Mouse (Mus musculus): ENCODE data around the gene Usp7.

Gene Usp7

DNA sequence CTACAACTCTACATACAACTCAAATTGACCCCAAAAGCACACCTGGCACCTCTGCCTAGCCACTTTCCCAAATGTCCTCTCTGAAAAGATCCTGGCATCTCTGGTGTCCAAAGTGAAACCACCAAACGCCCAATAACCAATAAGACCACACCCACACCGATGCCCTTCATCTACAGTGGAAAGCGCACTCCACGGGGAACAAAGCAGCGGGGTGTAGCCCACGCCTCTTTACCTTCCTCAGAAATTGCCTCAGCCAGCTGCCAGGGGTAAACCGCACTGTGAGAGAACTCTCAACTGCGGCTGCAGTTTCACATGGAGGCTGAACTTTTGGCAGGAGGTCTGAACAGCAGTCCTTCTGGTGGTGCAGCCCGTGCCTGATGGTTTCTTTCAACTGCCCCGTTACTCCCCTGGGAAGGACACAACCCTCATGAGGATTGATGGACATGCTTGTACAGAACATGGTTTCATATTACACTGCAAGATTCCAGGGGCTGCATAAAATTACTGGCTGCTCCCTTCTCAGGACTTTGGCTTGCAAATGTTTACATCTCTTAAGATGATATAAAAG is 76.5 kb downstream of the Usp7 start:
- no peak for DNase-seq

DNA sequence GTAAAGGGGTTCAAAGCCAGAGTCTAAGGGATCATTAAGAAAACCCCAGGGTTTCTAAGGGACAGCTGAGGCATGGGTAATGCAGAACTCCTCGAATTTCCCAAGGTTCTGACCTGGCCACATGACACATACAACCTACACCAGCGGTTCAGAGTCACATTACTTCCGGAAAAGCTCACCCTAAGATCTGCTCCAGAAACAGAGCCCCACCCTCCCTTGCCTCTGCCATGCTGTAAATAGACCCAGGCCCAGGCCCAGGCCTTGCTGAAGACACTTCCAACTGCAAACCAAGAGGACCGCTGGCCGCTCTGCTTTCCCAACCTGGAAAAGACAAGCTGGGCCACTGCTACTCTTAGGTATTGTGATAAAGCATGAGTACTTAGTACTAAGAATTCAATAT is 77.3 kb downstream of the Usp7 start:
- no peak for DNase-seq

DNA sequence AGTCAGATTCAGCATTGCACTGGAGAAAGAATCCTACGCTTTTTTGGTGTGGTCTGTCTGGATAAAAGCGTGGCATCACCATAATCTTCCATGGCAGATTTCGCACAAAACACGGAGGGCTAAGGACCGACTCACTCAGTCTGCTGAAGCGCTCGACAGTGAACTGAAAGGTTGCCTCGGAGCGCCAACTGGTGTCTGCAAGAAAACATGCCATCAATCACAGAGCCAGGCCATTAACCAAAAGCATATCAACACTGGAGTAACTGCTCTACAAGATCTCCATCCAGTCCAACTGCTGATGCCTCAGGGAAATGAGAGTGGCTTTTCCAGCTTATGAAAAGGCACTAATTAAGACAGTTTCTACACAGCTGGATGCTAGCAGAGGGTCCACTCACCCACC is 80.1 kb downstream of the Usp7 start:
- no peak for DNase-seq

DNA sequence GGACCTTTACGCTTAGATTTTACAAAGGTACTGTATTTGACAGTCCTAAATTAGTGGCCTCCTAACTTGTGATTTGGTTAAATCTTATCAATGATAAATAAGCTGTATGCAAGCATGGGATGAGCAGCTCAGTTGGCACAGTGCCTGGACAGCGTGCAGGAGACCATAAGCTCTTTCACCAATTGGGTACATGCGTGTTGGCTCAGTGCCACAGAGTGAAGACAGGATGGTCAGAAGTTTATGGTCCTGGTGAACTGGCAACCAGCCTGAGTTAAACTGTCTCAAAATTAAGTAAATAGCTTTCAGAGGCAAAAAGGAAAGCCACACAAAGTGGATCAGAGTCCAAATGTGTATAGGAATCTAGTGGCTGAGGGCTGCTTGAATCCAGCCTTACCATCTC is 91.5 kb downstream of the Usp7 start:
- DNase-seq = no peak

DNA sequence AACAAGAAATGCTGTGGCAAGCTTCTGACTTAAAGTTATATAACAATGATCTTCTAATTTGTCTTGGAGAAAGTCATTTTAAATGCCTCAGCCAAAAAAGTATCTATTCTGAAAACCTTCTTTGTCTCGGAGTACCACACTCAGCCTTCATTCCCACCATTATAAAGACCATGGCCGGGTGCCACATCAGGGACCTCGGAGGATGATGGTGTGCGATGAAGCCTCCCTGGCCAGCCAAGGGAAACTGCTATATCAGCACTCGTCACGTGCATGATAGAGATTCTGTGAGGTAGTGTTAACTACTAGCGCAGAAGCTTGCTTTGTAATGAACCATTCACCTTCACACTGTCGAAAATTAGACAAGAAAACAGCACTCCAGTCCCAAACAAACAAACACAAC is 92.6 kb downstream of the Usp7 start:
- no peak for DNase-seq

DNA sequence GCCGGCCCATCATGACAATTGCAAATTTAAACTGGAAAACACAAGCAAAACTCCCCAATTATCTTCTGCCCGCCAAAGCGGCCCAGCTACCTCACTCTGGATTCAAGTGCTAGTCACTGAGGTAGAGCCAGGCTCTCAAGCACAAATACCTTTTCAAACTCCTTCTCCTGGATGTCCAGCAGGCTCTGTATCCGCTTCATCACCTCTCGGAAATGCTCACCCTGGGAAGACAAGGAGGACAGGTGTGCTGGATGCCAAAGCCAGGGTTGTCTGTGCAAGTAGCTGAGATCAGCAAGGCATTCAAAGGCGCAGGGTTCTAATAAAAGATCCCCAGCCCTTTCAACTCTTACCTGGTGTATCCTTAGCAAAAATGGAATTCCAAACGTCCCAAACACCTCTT is 100.9 kb downstream of the Usp7 start:
- no peak for DNase-seq

DNA sequence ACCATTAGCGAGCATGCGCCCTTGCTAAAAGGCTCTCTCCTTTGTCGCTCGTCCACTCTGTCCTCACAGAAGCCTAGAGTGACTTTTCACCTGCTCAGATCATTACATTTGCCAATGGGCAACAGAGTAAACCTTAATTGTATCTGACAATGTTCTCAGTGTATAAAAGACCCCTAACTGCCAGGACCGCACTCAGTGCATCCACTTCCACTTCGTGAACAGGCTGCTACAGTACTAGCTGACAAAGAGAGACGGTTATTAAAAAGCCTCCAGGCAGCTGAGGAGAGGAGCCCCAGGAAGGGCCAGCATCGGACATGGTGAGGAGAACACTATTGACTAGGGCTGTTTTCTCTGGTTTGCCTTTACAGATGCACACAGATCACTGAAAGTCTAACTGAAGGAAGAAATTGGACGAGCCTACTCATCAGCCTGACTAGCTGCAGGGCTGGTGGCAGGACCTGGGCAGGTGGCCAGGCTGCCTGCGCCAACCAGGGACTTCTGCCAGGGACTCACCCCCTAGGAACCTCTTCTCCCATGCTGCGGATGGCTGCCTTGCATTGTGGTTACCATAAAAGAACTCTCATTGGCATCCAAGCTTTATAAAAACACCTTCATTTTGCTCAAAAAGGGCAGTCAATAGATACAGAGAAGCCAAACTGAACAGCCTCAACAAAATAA is 102.0 kb downstream of the Usp7 start:
- peak; percentile 56 for DNase-seq

DNA sequence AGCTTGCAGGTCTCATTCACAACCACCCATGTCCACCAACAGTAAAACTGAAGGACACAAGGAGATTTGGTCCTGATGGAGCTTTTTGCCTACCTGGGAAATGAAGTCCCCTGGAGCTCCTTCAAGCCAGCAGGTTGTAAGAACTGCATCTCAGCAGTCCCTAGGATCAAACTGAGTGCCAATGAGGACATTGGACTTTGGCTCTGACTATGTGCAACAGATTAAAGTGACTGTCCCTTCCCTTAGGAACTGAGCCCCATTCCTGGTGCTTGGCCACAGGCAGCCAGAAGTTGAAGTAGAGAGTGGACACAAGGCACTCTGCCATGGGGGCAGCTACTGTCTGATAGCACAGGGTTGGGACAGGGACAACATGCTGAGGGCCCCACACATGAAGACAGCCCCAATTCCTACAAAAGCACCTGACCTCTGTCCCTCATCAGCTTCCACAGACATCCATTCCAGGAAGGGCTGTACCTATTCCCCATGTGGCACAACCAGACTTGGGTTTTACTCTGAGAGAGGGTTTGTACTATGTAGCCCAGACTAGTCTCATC is 104.5 kb downstream of the Usp7 start:
- no peak for DNase-seq

DNA sequence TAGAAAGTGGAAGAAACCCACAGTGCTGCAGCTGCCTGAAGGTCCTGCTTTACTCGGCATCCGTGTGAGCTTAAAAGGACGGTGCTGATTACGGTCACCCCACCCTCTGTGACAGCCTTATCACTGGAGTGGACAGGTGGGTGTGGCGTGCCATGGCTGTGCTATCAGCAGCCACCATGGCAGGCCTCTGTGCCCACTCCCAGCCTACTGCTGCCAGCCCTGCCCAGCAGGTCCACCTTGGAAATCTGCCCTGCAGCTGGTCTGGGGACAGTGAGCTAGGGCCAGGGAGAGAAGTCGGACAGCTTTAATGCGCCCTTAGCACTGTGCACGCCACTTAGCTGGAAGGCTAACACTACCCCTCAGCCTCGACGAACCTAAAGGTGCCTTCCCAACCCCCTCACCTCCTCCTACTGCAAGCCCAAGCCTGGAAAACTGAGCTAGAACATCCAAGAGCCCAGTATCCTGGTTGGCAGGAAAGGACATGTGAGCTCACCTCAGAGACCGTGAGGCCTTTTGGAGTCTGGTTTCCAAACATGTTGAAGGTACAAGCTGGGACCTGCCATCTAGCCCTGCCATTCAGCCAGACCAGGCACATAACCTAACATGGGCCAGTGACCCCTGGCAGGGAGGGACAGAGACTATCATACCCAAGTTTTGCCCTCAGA is 105.1 kb downstream of the Usp7 start:
- no peak for DNase-seq

DNA sequence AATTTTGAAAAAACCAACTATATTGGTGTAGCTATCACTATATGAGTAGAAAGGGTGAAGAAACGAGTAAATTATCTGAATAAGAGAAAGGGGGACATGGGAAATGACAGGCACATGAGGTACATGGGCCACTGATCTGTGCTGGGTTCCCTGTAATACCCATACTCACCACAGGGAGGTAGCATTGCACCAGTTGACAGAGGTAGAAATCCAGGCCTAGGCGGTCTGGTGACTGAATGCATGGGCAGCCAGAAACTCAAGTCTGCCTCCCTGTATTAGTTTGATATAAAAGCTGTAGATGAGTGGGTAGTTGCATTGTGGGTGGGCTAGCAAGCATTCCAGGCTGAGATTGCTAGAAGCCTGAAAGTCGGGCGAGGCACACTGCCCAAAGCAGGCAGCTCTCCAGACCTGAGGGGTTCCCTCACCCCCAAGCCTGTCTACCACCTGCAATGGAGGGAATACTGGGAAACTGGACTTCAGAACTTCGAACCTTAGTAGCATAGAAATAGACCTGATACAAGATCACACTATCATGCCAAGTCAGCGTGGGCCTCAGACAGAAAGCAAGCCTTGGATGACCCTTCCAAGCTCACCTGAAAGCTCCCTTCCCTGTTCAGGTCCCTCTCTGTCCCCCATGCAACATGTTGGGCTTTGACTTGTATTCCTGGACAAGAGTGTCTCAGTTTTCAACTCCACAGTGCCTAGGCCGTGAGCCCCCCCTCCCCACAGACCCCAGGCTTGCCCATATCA is 105.8 kb downstream of the Usp7 start:
- peak; percentile 77 for DNase-seq

DNA sequence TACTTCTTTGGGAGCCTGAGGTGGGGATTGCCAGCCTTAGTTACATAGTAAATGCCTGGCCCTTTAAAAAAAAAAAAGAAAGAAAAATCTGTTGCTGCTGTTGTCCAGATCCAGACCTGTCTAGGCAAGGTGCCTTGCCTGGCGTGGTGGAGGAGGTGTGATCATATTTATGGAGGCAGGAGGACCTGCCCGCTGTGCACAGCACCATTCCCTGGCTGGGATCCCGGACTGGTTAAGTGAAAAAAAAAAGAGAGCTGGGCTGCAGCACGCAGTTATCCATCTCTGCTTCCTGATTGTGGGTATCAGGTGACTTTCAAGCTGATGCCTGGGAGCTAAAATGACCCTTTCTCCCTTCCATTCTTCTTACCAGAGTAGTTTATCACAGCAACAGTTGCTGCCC is 107.0 kb downstream of the Usp7 start:
- DNase-seq = no peak

DNA sequence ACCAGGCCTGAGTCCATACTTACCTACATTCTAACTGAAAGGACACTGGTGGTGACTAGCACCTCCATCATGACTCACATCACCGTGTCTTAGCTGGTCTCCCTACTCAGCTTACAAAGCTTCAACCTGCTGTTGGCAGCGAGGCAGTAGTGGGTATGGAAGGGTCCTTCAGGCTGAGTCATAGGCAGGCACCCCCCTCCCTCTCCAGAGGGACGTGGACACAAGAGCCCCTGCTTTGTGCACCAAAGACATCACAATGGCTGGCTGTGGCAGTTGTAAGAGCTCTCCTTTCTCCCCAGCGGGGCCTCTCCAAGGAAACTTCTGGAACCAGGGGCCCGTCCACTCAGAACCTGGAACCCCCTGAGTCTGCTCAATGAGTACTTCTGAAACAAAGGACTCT is 111.6 kb downstream of the Usp7 start, which contains the start of gene Gm5767:
Gm5767 (plus strand) TSS at position 301 of the 400 bp plus-strand sequence.
- DNase-seq = no peak

DNA sequence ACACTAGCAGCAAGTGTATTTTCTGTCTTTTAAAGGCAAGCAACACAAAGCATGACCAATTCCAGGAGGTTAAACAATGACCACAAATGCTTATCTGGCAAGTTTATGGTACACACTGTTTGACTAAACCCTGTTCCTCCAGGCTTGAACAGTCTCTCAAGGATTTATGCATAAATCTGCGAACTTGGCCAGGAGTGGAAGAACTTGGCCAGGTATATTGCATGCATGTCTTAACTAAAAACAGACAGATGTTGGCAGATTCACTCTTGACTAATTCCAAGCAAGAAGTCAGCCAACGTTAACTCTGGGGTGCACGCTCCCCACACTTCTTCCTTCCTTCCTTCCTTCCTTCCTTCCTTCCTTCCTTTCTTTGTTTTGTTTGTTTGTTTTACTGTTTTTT is 112.3 kb downstream of the Usp7 start:
- no peak for DNase-seq

DNA sequence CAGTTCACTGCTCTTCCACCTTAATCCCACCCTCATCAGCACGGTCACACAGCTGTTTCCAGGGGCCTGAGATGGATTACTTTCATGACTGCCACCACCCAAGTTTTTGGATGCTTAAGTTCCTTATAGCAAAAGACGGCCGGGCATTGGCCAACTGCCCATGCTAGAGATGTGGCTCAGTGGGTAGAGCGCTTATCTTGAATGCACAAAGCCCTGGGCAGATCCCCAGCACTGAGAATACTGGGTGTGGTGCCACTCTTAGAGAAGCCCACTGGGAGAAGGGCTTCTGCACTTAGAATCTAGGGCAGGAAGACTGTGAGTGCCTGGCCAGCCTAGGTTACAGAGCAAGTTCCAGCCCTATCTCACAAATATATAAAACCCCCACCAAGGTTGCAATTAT is 113.4 kb downstream of the Usp7 start:
- DNase-seq = no peak

DNA sequence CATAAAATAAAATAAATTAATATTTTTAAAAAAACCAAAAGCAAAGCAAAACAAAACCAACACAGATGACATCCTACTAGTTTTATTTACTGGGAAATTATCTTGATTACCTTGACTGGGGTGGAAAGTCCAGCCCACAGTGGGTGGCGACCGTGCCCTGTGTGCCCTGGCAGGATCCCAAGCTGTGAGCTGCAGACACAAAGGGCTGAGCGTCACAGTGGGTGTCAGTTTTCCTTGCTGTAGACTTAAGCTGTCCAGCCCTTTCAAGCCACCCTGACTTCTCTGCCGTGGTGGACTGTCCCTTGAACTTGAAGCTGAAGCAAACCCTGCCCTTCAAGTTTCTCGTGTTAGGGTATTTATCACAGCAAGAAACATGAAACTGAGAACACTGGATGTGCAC is 114.1 kb downstream of the Usp7 start:
- no peak for DNase-seq

DNA sequence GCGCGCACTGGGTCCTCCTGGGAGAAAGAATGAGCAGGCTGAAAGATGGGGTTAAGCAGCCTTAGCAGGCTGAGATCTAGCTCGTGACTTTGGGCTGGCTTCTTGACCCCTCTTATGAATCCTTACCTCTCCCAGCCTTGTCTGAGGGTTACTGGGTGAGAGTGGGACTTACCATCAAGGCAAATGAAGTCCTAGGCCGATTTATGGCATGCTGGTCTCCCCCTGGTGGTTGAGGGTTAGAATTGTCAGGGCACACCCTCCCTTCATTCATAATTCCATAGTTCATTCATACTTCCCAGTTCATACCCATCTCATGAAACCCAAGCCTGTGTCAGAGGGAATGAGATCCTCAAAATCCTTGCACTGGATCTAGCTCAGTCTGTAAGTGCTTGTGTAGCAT is 115.3 kb downstream of the Usp7 start:
- peak; percentile 61 for DNase-seq

DNA sequence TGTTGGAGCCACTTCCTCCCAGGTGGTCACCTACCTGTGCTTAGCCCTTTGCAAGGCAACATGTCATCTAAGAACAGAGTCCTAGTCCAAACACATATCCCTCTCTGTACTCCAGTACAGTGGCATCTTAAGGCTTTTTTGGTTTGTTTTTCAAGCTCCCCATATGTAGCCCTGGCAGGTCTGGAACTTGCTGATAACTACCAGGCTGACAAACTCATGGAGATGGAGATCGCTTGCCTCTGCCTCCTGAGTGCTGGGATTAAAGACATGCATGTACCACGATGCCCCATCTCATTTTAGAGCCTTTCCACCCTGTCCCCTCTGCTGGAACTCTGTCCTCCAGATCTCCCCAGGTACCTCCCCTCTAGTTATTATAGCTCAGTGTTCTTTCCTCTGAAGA is 115.9 kb downstream of the Usp7 start:
- DNase-seq = no peak

DNA sequence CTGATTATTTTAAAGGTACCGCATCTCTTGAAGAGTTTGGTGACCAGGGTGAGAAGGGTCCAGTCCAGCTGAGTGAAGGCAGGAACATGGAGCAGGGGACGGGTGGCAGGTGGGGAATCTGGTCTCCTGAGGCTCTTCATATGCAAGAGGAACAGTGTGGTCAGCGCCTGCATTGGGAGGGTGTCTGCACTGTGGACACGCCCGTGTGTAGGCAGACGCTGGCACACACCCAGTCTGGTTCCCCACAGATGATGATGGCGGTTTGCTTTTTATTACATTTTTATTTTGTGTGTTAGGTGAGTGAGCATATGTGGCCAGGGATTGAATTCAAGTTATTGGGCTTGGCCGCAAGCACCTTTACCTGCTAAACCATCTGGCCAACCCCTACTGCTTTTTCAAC is 116.5 kb downstream of the Usp7 start:
- DNase-seq = no peak

DNA sequence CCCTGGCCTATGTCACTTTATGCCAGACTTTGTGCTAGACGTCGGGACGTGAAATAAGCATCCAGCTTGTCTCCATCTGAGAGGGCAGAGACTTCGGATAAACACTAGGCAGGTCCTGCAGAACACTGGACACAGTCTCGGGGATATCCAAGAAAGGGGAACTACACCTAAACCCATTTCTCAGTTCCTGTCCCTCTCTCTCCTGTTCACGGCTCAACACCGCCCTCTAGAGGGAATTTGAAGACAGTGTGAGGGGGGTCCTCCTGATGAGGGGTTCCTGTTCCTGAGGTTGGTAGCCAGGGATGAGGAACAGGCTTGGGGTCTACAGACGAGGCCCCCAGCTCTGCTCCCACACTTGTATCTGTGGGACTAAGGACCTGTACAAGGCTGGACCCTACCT is 117.9 kb downstream of the Usp7 start:
- peak; percentile 52 for DNase-seq

DNA sequence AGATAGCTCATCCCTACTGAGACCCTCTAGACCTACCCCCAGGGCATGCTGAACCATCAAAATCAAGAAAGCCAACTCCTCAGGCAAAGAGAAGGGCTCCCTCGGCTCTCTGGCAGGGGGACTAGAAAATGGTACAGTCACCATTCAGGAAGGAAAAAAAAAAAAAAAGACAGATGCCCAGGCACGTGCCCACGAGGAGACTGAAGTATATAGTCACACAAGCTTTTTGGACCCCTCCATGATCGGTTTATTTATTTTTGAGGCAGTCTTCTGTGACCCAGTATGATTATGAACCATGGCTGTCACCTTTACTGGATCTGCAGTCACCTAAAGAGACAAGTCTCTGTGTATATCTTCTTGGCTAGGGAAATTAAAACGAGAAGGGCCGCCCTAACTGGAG is 118.8 kb downstream of the Usp7 start:
- DNase-seq = no peak

DNA sequence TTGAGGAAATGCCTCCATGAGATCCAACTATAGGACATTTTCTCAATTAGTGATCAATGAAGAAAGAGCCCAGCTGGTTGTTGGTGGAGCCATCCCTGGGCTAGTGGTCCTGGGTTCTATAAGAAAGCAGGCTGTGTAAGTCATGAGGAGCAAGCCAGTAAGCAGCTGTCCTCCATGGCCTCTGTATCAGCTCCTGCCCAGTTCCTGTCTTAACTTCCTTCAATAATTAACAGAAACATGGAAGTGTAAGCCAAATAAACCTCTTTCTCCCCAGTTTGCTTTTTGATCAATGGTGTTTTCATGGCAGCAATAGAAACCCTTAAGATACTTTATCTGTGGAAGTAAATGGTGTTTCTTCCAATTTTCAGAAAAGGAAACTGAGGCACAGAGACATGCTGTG is 119.3 kb downstream of the Usp7 start:
- DNase-seq = no peak

DNA sequence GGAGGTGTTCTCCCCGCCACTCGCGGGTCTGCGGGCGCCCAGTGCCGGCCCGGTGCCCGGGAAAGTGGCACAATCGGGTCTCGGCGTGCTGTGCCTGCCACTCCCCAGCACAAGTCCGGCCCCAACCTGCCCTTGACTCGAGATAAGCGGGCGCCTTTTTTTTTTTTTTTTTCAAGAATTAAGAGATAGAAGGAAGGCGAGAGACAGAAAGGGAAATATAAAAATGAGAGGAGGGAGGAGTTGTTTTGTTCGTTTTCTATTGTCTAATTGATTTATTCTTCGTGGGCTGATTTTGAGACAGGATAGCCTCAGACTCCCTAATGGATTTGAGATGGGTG is 119.8 kb downstream of the Usp7 start:
- no peak for DNase-seq

DNA sequence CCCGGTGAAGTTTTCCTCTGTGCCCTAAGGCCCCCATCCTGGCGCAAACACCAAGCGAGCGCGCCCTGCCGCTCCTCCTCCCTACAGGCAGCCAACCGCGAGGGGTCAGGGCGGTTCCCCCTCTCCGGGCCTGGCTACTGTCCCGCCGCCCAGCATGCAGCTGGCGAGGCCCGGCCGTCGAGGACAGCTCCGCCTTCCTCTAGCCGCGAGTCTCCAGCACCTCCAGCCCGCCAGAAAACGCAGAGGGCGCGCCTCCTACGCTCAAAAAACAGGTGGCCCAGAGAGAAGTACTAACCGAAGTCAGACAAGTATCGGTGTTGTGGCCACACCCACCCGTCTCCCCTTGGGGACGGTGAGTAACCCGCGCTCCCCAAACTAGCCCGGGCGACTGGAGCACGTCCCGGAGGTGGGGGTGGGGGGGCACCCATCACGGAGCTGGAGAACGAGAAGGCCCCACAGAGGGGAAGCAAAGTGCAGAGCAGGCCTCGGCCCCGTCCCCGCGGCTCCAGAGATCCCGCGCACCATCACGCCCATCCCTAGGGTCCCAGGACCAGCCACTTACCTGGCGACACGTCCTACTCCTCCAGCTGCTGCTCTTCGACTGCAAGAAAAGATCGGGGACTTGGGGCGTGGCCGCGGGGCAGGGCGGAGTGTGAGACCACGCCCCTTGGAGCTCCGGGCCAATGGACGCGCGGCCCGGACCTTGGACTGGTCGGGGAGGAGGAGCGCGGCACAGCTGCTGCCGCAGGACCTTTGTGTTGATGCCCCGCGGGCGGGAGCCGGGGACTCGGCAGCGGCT is 120.4 kb downstream of the Usp7 start, which contains the start of gene Carhsp1:
Carhsp1 (minus strand) TSS at position 605 of the 799 bp plus-strand sequence.
- peak; percentile 83 for DNase-seq
